Mouse (Mus musculus): Measurements from ENCODE around the gene Irak4.

The Irak4 gene

GRCm38 (mm10) chr15:94564909-94565308, 21.5 kb downstream of the Irak4 start:
- DNase-seq: no peak

GRCm38 (mm10) chr15:94565854-94566253, 22.4 kb downstream of the Irak4 start:
- no peak for DNase-seq

- no peak for DNase-seq
These were observed 25.2 kb downstream of the Irak4 start for GRCm38 (mm10) chr15:94568496-94569182.

- peak; percentile 12 to 44 for DNase-seq
These were observed 28.1 kb downstream of the Irak4 start for GRCm38 (mm10) chr15:94571501-94571900.

- DNase-seq: no peak
These were observed 29.3 kb downstream of the Irak4 start for GRCm38 (mm10) chr15:94572746-94573145.

GRCm38 (mm10) chr15:94574566-94575268, 31.3 kb downstream of the Irak4 start:
- DNase-seq: no peak

GRCm38 (mm10) chr15:94582000-94582593, 38.7 kb downstream of the Irak4 start:
- no peak for DNase-seq

GRCm38 (mm10) chr15:94583153-94583552, 39.7 kb downstream of the Irak4 start:
- no peak for DNase-seq

- no peak for DNase-seq
These were observed 41.3 kb downstream of the Irak4 start for GRCm38 (mm10) chr15:94584738-94585137.

- no peak for DNase-seq
These were observed 44.6 kb downstream of the Irak4 start for GRCm38 (mm10) chr15:94587826-94588715.

- DNase-seq: peak; percentile 99 to 100
These were observed 46.0 kb downstream of the Irak4 start, which contains the start of gene Twf1 for GRCm38 (mm10) chr15:94589219-94590075. Gene Twf1, minus strand, starts transcription at chr15:94589889.

GRCm38 (mm10) chr15:94590083-94590482, 46.6 kb downstream of the Irak4 start:
- no peak for DNase-seq

GRCm38 (mm10) chr15:94591356-94591755, 47.9 kb downstream of the Irak4 start:
- no peak for DNase-seq

- DNase-seq: no peak
These were observed 50.1 kb downstream of the Irak4 start for GRCm38 (mm10) chr15:94593586-94593985.

GRCm38 (mm10) chr15:94600145-94600707, 56.8 kb downstream of the Irak4 start:
- DNase-seq: no peak

- peak; percentile 53 to 80 for DNase-seq
These were observed 57.9 kb downstream of the Irak4 start for GRCm38 (mm10) chr15:94601339-94601738.

- DNase-seq: no peak
These were observed 59.0 kb downstream of the Irak4 start for GRCm38 (mm10) chr15:94602441-94602840.

GRCm38 (mm10) chr15:94607768-94608167, 64.3 kb downstream of the Irak4 start:
- DNase-seq: no peak

GRCm38 (mm10) chr15:94616036-94616435, 72.6 kb downstream of the Irak4 start:
- no peak for DNase-seq

GRCm38 (mm10) chr15:94620909-94621308, 77.5 kb downstream of the Irak4 start:
- no peak for DNase-seq

- no peak for DNase-seq
These were observed 85.0 kb downstream of the Irak4 start for GRCm38 (mm10) chr15:94628463-94628829.
